10 mouse cellular contexts compared by ENCODE assay signal in the genomic region with DNA sequence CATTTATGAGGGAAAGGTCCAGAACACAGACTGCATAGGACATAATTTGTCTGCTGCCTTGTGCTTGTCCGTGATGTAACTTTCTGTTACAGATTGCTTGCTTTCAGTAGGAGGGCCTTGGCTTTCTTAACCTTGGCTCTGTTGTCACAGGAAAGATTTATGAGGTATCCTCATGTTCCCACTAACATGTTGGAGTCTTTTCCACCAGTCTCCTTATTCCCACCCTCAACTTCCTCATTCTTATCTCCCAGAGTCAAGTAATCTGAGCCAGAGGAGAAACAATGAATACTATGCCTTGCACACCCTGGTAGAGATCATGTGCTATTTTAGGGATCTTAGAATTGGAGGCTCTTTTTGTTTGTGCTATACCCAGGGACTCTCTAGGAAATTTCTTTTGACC. TPM values are rescaled to one million over a fixed set of nuclear protein-coding genes. Genes with fewer than 3 reads are reported as not detected.
A peak's percentile ranks its signal among the peaks of the same experiment; 100 is the strongest.
DNase-seq lines count a peak whose midpoint lies in the region; ATAC-seq and TF ChIP-seq lines count a peak whose summit lies in the region.
"Had no signal": no experiment of that assay in that cellular context is flagged by ENCODE, and none has a peak within 500 bp of the region (broad histone marks: within the 10 kb centered on the region; RNA-seq: fewer than 3 reads in every experiment).

No protein-coding gene starts in this region.

- WGBS in hindbrain, postnatal 0 days = 60% methylated on average over 1 of the region's 1 CpGs

- no peak for ATAC-seq in hindbrain, postnatal 0 days
- ATAC-seq in activated CD4-positive, CD25-positive, alpha-beta regulatory T cell, adult 4 months = no peak
- ATAC-seq: forebrain, postnatal 0 days had no signal

- peak; percentile 60 to 70 for DNase-seq in heart, adult 18-20 months
- DNase-seq in heart, postnatal 25 days (ENCODE audit: low spot score) = no peak
- peak; percentile 43 for DNase-seq in embryo, embryonic 10 days (ENCODE audit: low spot score)
- DNase-seq in hindbrain, postnatal 0 days (ENCODE audit: low spot score) = no peak
- peak; percentile 87 for DNase-seq in lung, postnatal 36 days
- no peak for DNase-seq in gastrocnemius, postnatal 14 days
- no peak for DNase-seq in thymus, postnatal 14 days
- DNase-seq: forebrain, postnatal 0 days had no signal

- TF ChIP-seq CTCF in hindbrain, postnatal 0 days (IDR thresholded peaks at IDR 0.05; ENCODE audit: low read depth) = no peak

- no peaks in the 10 kb centered on the region for H3K9me3 ChIP-seq in hindbrain, postnatal 0 days (ENCODE audit: low read length)
- H3K9me3 ChIP-seq: neural tube, embryonic 12.5 days had no signal

- H3K4me1 ChIP-seq in hindbrain, postnatal 0 days (ENCODE audit: insufficient read depth, low read length) = 0 out of 2 replicates have a peak, but pooled peaks cover 13% of the 10 kb centered on the region

- no peaks in the 10 kb centered on the region for H3K36me3 ChIP-seq in hindbrain, postnatal 0 days (ENCODE audit: insufficient read depth, low read length)
- H3K36me3 ChIP-seq: neural tube, embryonic 12.5 days had no signal

- no peak overlapping the region for H3K4me2 ChIP-seq in hindbrain, postnatal 0 days (ENCODE audit: low read depth, low read length)
- H3K4me2 ChIP-seq: neural tube, embryonic 12.5 days had no signal

- peak overlapping the region; percentile 5; the same call in 1 of the 2 replicates for H3K27ac ChIP-seq in hindbrain, postnatal 0 days
- H3K27ac ChIP-seq: neural tube, embryonic 12.5 days had no signal

- H3K27me3 ChIP-seq in hindbrain, postnatal 0 days (ENCODE audit: insufficient read depth, low read length) = no peaks in the 10 kb centered on the region
- H3K27me3 ChIP-seq: neural tube, embryonic 12.5 days had no signal

- intact Hi-C loops in heart, postnatal 25 days (cut with DNase I) = loop anchor here (2.0 to 5.0 kb wide), 3 partner anchors 49 to 255 kb away; a partner anchor contains a TSS
- intact Hi-C loops in gastrocnemius, postnatal 14 days (cut with DNase I; ENCODE audit: low total_unique reads) = no loop called here

- H3K9ac ChIP-seq in hindbrain, postnatal 0 days (replicated peaks; ENCODE audit: low read length) = no peak overlapping the region
- H3K9ac ChIP-seq: forebrain, postnatal 0 days; neural tube, embryonic 12.5 days had no signal

- H3K4me3 ChIP-seq in hindbrain, postnatal 0 days (ENCODE audit: low read length) = no peak overlapping the region
- H3K4me3 ChIP-seq: neural tube, embryonic 12.5 days had no signal

RNA-seq across cellular contexts. Expression of a gene that starts 32.9 kb away (rescaled TPM):
- total RNA-seq in heart, adult 18-20 months (2021) = 10 to 100 TPM; 49.2 to 51.1 TPM
- 10 to 100 TPM; 25.1 to 28.1 TPM for total RNA-seq in heart, postnatal 25 days (2021)
- total RNA-seq in hindbrain, postnatal 0 days (2014; rRNA removed) = 2.9 and 3.6 TPM in 2 replicates
- 2.2 and 2.8 TPM in 2 replicates for polyA plus RNA-seq in hindbrain, postnatal 0 days (2015; fragmentation: Nextera tagmentation; extraction: Ambion mirVana)
- 1 to 10 TPM in 1 of 2 experiments, under 1 TPM in 1; 0.18 to 1.2 TPM for polyA plus RNA-seq in activated CD4-positive, CD25-positive, alpha-beta regulatory T cell, adult 4 months (2017; shearing (Covaris generic))
- 10 to 100 TPM; 14.1 to 16.0 TPM for total RNA-seq in gastrocnemius, postnatal 14 days (2021)

RNA-seq across cellular contexts. Expression of a gene that starts 45.9 kb away (rescaled TPM):
- total RNA-seq in heart, adult 18-20 months (2021) = 1 to 10 TPM; 6.5 to 7.4 TPM
- 1 to 10 TPM; 7.4 to 7.5 TPM for total RNA-seq in heart, postnatal 25 days (2021)
- total RNA-seq in hindbrain, postnatal 0 days (2014; rRNA removed) = 15.0 and 15.5 TPM in 2 replicates
- polyA plus RNA-seq in hindbrain, postnatal 0 days (2015; fragmentation: Nextera tagmentation; extraction: Ambion mirVana) = 21.0 and 21.2 TPM in 2 replicates
- 10 to 100 TPM; 28.1 to 33.1 TPM for polyA plus RNA-seq in activated CD4-positive, CD25-positive, alpha-beta regulatory T cell, adult 4 months (2017; shearing (Covaris generic))
- 1 to 10 TPM; 7.4 to 8.4 TPM for total RNA-seq in gastrocnemius, postnatal 14 days (2021)

Comparison
In these comparisons a context has a peak if more than half of its experiments do, and no peak if none do; other contexts are left out.
1. DNase-seq: peak in heart, adult 18-20 months (2 of 2), embryo, embryonic 10 days (single experiment) and lung, postnatal 36 days (single experiment); none in heart, postnatal 25 days (single experiment), hindbrain, postnatal 0 days (single experiment), gastrocnemius, postnatal 14 days (single experiment) and thymus, postnatal 14 days (single experiment).